Mouse (Mus musculus) hindbrain, embryonic 16.5 days (tissue): ENCODE data around the gene Arl14. TPM values are rescaled to one million over a fixed set of nuclear protein-coding genes. Genes with fewer than 3 reads are reported as not detected.

Source experiments
- polyA plus RNA-seq: library from polyadenylated mRNA; unstranded; fragments of >200 nt; fragmentation: Nextera tagmentation; extraction: Ambion mirVana; gene quantifications from 2 replicates; pipeline ENCODE4 v1.2.1, GENCODE M21; 2015

Arl14 gene
- polyA plus RNA-seq, 1 experiment from 2014 or later: not detected

Other genes with a start within 250 kb of the Arl14 start
- gene Ift80, start 217.8 kb upstream of the Arl14 start, polyA plus RNA-seq: 7.8 and 9.1 TPM in 2 replicates
- gene Smc4, start 217.7 kb upstream of the Arl14 start, polyA plus RNA-seq: 36.1 and 37.5 TPM in 2 replicates
- 32.0 and 36.4 TPM in 2 replicates for gene Trim59, start 177.7 kb upstream of the Arl14 start, polyA plus RNA-seq
- gene Kpna4, start 95.3 kb upstream of the Arl14 start, polyA plus RNA-seq: 27.0 and 28.7 TPM in 2 replicates
- 19.1 and 20.8 TPM in 2 replicates for gene Ppm1l, start 94.4 kb downstream of the Arl14 start, polyA plus RNA-seq